Mouse (Mus musculus) mature B cell (primary cell): Measurements from ENCODE around the gene H2al1j.
"Not testable (repeated sequence)": the region's sequence is repeated elsewhere in the genome, so short reads cannot be mapped to it uniquely, and the experiment has no call there.

ENCODE experiments used
- in situ Hi-C: fragments of 300-500 bp; cut with MboI; formaldehyde crosslinking; loops from 2 replicates; pipeline ENCODE4 v1.14.3; 2019

Gene H2al1j

GRCm38 (mm10) chrX:11327522-11327921, at the start of gene H2al1j:
Gene H2al1j (plus strand): TSS chrX:11327822.
- in situ Hi-C loops, result not testable (repeated sequence)

GRCm38 (mm10) chrX:11280741-11281140, 46.9 kb upstream of the H2al1j start:
- in situ Hi-C loops, result no loop called here

- in situ Hi-C loops, result no loop called here
These were observed 39.2 kb upstream of the H2al1j start for GRCm38 (mm10) chrX:11288306-11288882.

GRCm38 (mm10) chrX:11289244-11289643, 38.4 kb upstream of the H2al1j start:
- in situ Hi-C loops, result no loop called here

GRCm38 (mm10) chrX:11298957-11299356, 28.7 kb upstream of the H2al1j start, which contains the start of gene H2al1a:
Gene H2al1a (plus strand): TSS chrX:11299257.
- in situ Hi-C loops, result not testable (repeated sequence)

- in situ Hi-C loops, result not testable (repeated sequence)
These were observed 25.5 kb upstream of the H2al1j start, which contains the start of gene H2al1b for GRCm38 (mm10) chrX:11302132-11302531. Gene H2al1b (plus strand): TSS chrX:11302432.

GRCm38 (mm10) chrX:11305355-11305754, 22.3 kb upstream of the H2al1j start, which contains the start of gene H2al1c:
Gene H2al1c (plus strand): TSS chrX:11305655.
- in situ Hi-C loops, result not testable (repeated sequence)

- in situ Hi-C loops, result not testable (repeated sequence)
These were observed 19.1 kb upstream of the H2al1j start, which contains the start of gene H2al1d for GRCm38 (mm10) chrX:11308524-11308923. Gene H2al1d (plus strand): TSS chrX:11308824.

GRCm38 (mm10) chrX:11311634-11312033, 16.0 kb upstream of the H2al1j start, which contains the start of gene H2al1e:
Gene H2al1e (plus strand): TSS chrX:11311934.
- in situ Hi-C loops, result not testable (repeated sequence)

GRCm38 (mm10) chrX:11314858-11315257, 12.8 kb upstream of the H2al1j start, which contains the start of gene H2al1f:
Gene H2al1f (plus strand): TSS chrX:11315158.
- in situ Hi-C loops, result not testable (repeated sequence)

GRCm38 (mm10) chrX:11317956-11318355, 9.7 kb upstream of the H2al1j start, which contains the start of gene H2al1g:
Gene H2al1g (plus strand): TSS chrX:11318256.
- in situ Hi-C loops, result not testable (repeated sequence)

- in situ Hi-C loops, result not testable (repeated sequence)
These were observed 6.4 kb upstream of the H2al1j start, which contains the start of gene H2al1h for GRCm38 (mm10) chrX:11321192-11321591. Gene H2al1h (plus strand): TSS chrX:11321492.

- in situ Hi-C loops, result not testable (repeated sequence)
These were observed 3.3 kb upstream of the H2al1j start, which contains the start of gene H2al1i for GRCm38 (mm10) chrX:11324359-11324758. Gene H2al1i (plus strand): TSS chrX:11324659.

GRCm38 (mm10) chrX:11345762-11346161, 18.1 kb downstream of the H2al1j start:
- in situ Hi-C loops, result no loop called here

GRCm38 (mm10) chrX:11346756-11347155, 19.1 kb downstream of the H2al1j start:
- in situ Hi-C loops, result no loop called here

- in situ Hi-C loops, result no loop called here
These were observed 33.2 kb downstream of the H2al1j start for GRCm38 (mm10) chrX:11360823-11361222.

GRCm38 (mm10) chrX:11361261-11361660, 33.6 kb downstream of the H2al1j start:
- in situ Hi-C loops, result no loop called here

GRCm38 (mm10) chrX:11363890-11364289, 36.3 kb downstream of the H2al1j start:
- in situ Hi-C loops, result no loop called here

GRCm38 (mm10) chrX:11365151-11365550, 37.5 kb downstream of the H2al1j start:
- in situ Hi-C loops, result no loop called here
